Mouse (Mus musculus) ES-E14 (cell line): ENCODE data around the gene 4933400A11Rik.

ENCODE experiments used
- HCFC1 ChIP-seq: IDR thresholded peaks from 2 replicates; pipeline ENCODE4 v1.6.1; 2012; ENCODE audit warnings: low read length, inconsistent platforms, borderline replicate concordance; ENCODE audit not compliant: insufficient read depth
- ZC3H11A ChIP-seq: IDR thresholded peaks from 2 replicates; pipeline ENCODE4 v1.6.1; 2012; ENCODE audit warnings: low read depth, mild to moderate bottlenecking, inconsistent platforms, low read length, borderline replicate concordance
- ZNF384 ChIP-seq: IDR thresholded peaks from 2 replicates; pipeline ENCODE4 v1.6.1; 2012; ENCODE audit warnings: low read depth, low read length, inconsistent platforms

GRCm38 (mm10) chrX:169792879-169793278 lies 13.4 kb upstream of the 4933400A11Rik start:
- TF ChIP-seq ZC3H11A: no peak
- no peak for TF ChIP-seq ZNF384
- TF ChIP-seq HCFC1: no peak
